Mouse (Mus musculus) heart, embryonic 11.5 days (tissue): ENCODE results near the gene Plekhs1. TPM values are rescaled to one million over a fixed set of nuclear protein-coding genes. Genes with fewer than 3 reads are reported as not detected.

ENCODE experiments used
- polyA plus RNA-seq: library from polyadenylated mRNA; unstranded; fragments of >200 nt; fragmentation: Nextera tagmentation; extraction: Ambion mirVana; gene quantifications from 2 replicates; pipeline ENCODE4 v1.2.1, GENCODE M21; 2014

Plekhs1 gene
- polyA plus RNA-seq, 1 experiment from 2014 or later, result 0.06 TPM

Other genes starting within 250 kb of the Plekhs1 start
- gene Habp2, start 174.5 kb upstream of the Plekhs1 start, polyA plus RNA-seq, result 0.84 and 1.9 TPM in 2 replicates
- 9.2 and 12.6 TPM in 2 replicates for gene Nrap, start 71.6 kb upstream of the Plekhs1 start, polyA plus RNA-seq
- 27.3 and 35.4 TPM in 2 replicates for gene Casp7, start 64.5 kb upstream of the Plekhs1 start, polyA plus RNA-seq
- gene Dclre1a, start 86.6 kb downstream of the Plekhs1 start, polyA plus RNA-seq, result 13.6 and 14.6 TPM in 2 replicates
- gene Nhlrc2, start 86.6 kb downstream of the Plekhs1 start, polyA plus RNA-seq, result 13.1 and 14.3 TPM in 2 replicates